Mouse (Mus musculus) limb, embryonic 12.5 days (tissue): ENCODE measurements around the gene Ccdc92. TPM values are rescaled to one million over a fixed set of nuclear protein-coding genes. Genes with fewer than 3 reads are reported as not detected.

Experiments
- ATAC-seq: fragments of 200-750 bp; cut with Nextera tagmentation; 2 replicates; pipeline ENCODE4 v1.8.0; 2017; ENCODE audit warnings: low read depth, moderate TSS enrichment; ENCODE audit not compliant: insufficient number of reproducible peaks, insufficient read depth, low FRiP score, low TSS enrichment
- H3K27ac ChIP-seq: fragments of 300-500 bp; sonication (generic); 2 replicates; pipeline ENCODE4 v1.5.1; 2016; ENCODE audit warnings: mild to moderate bottlenecking, moderate library complexity
- H3K27me3 ChIP-seq: fragments of 300-500 bp; sonication (generic); 2 replicates; pipeline ENCODE4 v1.6.1; 2016; ENCODE audit warnings: mild to moderate bottlenecking, moderate library complexity
- H3K36me3 ChIP-seq: fragments of 300-500 bp; sonication (generic); 2 replicates; pipeline ENCODE4 v1.6.1; 2016; ENCODE audit warnings: mild to moderate bottlenecking, moderate library complexity
- H3K4me1 ChIP-seq: fragments of 300-500 bp; sonication (generic); replicated peaks from 2 replicates; pipeline ENCODE4 v1.6.1; 2016
- H3K4me2 ChIP-seq: fragments of 300-500 bp; sonication (generic); 2 replicates; pipeline ENCODE4 v1.6.1; 2016; ENCODE audit warnings: mild to moderate bottlenecking, moderate library complexity
- H3K4me3 ChIP-seq: fragments of 300-500 bp; sonication (generic); replicated peaks from 2 replicates; pipeline ENCODE4 v1.5.1; 2016; ENCODE audit warnings: mild to moderate bottlenecking
- H3K9ac ChIP-seq: fragments of 300-500 bp; sonication (generic); replicated peaks from 2 replicates; pipeline ENCODE4 v1.6.1; 2016; ENCODE audit warnings: mild to moderate bottlenecking, moderate library complexity
- H3K9me3 ChIP-seq: fragments of 300-500 bp; sonication (generic); 2 replicates; pipeline ENCODE4 v1.6.1; 2016; ENCODE audit warnings: mild to moderate bottlenecking, moderate library complexity
- WGBS: fragments of 180-500 bp; shearing (Covaris S2); methylation state at CpG from one replicate; pipeline ENCODE4 v1.1.7; 2016; 5-methylcytosine and 5-hydroxymethylcytosine counted together
- polyA plus RNA-seq: library from polyadenylated mRNA; unstranded; fragments of >200 nt; fragmentation: Nextera tagmentation; extraction: Ambion mirVana; gene quantifications from 2 replicates; pipeline ENCODE4 v1.2.1, GENCODE M21; 2016

Gene Ccdc92
- polyA plus RNA-seq, 1 experiment from 2014 or later, result 7.9 TPM

DNA sequence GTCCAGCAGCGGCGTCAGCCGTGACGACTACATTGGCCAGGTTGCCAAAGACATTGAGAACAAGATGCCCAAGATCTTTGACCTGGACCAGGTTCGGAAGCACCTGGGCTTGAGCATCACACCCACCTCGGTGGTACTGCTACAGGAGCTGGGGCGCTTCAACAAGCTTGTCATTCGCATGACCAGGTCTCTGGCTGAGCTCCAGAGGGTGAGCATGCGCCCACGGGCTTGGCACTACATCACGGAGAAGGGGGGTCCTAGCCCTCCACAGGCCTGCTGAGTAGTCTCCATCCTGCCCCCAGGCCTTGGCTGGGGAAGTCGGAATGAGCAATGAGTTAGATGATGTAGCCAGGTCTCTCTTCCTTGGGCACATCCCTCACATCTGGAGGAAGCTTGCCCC, 31.9 kb downstream of the Ccdc92 start:
- Histone ChIP-seq H3K27ac (no peak overlapping the region), H3K27me3 (no peaks in the 10 kb centered on the region), H3K4me2 (no peak overlapping the region), H3K9me3 (no peaks in the 10 kb centered on the region), H3K36me3 (peaks cover 6% of the 10 kb centered on the region; the same call in 1 of the 2 replicates), H3K9ac (no peak overlapping the region), H3K4me1 (no peaks in the 10 kb centered on the region), H3K4me3 (no peak overlapping the region)
- 93% methylated on average over 12 of the region's 12 CpGs for WGBS
- ATAC-seq, result no peak

DNA sequence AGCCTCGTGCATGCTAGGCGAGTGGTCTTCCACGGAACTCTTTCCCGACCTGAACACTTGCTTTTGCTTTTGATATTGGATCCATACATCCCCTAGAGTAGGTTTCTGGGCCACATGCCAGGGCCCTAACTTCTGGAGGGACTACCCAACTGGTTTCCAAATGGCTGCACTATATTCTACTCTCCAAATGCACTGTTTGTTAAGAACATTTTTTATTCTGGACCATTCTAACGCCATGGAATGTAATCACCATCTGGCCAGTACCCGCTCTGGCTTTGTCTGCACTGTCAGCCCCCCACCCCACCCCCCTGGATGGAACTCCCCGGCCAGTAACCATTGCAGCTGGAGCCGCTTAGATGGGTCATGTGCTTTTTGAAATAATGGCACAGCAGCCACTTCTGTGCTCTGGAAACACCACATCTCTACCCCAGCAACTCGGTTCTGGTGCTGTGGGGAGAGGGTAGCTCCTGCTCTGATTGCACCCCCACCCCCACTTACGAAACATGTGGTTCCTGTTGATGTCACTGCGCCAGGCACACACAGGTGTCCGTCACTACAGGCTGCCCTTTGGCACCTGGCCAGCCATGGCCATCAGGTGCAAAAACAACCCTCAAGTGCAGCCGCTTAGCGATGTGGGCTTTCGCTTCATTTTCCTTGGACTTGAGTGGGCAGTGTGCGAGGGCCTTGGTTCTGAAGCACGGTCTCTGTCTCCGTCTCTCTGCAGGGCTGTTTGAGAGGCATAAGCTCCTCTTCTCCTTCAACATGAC, 39.9 kb downstream of the Ccdc92 start:
- Histone ChIP-seq H3K36me3 (no peaks in the 10 kb centered on the region), H3K27ac (peak overlapping the region; percentile 17; the same call in 1 of the 2 replicates), H3K9ac (no peak overlapping the region), H3K4me3 (no peak overlapping the region), H3K4me1 (peaks cover 10% of the 10 kb centered on the region), H3K9me3 (peaks cover 15% of the 10 kb centered on the region), H3K27me3 (no peaks in the 10 kb centered on the region; the same call in 1 of the 2 replicates), H3K4me2 (0 out of 2 replicates have a peak overlapping the region, but pooled peaks have one; percentile 4)
- ATAC-seq, result peak; percentile 53; the same call in 1 of the 2 replicates
- 74% methylated on average over 18 of the region's 18 CpGs for WGBS

DNA sequence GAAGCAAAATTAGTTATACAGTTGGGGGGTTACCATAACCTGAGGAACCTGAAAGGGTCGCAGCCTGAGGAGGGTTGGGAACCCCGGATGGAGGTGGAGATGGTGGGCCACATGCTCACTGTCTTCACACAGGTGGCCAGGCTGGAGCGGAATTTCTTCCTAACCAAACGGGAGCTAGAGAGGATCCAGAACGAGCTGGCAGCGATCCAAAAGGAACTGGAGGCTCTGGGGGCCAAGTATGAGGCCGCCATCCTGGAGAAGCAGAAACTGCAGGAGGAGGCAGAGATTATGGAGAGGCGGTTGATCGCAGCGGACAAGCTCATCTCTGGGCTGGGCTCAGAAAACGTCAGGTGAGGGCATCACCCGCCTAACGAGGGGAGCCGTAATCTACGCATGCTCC, 45.2 kb downstream of the Ccdc92 start:
- Histone ChIP-seq H3K4me2 (no peak overlapping the region), H3K9ac (no peak overlapping the region), H3K4me1 (peaks cover 3% of the 10 kb centered on the region; the same call in 1 of the 2 replicates), H3K9me3 (peaks cover 15% of the 10 kb centered on the region), H3K36me3 (no peaks in the 10 kb centered on the region), H3K27me3 (no peaks in the 10 kb centered on the region; the same call in 1 of the 2 replicates), H3K27ac (no peak overlapping the region), H3K4me3 (no peak overlapping the region)
- ATAC-seq, result no peak
- WGBS, result 84% methylated on average over 15 of the region's 15 CpGs

DNA sequence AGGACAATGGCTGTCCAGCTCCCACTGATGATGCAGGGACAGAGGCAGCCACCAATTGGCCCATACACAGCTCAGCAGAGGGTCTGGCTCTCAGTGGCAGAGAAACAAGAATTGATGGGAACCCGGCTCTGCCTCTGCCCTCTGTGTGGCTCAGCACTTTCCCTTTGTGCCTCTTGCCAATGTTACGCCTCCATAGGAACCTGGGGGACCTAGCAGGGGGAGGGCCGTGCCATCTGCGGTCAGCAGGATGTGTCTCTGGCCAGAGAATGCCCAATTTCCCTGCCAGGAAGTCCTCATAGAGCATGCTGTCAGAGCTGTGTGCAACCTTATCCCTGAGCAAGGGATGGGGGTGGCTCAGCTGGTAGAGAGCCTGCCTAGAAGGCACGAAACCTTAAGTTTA, 47.4 kb downstream of the Ccdc92 start:
- Histone ChIP-seq H3K27me3 (no peaks in the 10 kb centered on the region), H3K9ac (no peak overlapping the region)
- no peak for ATAC-seq

DNA sequence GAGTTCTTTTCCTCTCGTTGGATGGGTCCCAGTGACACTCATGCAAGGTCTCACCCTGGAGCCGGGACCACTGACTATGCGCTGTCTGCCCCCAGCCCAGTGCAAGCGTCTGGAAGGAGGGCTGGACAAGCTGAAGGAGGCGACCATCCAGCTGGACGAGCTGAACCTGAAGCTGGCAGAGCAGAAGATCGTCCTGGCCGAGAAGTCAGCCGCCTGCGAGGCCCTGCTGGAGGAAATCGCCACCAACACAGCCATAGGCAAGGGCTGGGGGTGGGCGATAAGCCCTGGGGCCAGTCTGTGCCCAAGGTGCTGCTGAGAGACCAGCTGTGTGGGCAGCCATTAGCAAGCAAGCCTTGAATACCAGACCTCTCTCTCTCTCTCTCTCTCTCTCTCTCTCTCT, 49.8 kb downstream of the Ccdc92 start:
- no peak overlapping the region for H3K27ac ChIP-seq
- no peaks in the 10 kb centered on the region for H3K27me3 ChIP-seq
- ATAC-seq, result no peak
- H3K9ac ChIP-seq, result no peak overlapping the region
- H3K36me3 ChIP-seq, result no peaks in the 10 kb centered on the region
- H3K4me2 ChIP-seq, result no peak overlapping the region
- peaks cover 6% of the 10 kb centered on the region; the same call in 1 of the 2 replicates for H3K9me3 ChIP-seq
- 86% methylated on average over 12 of the region's 12 CpGs for WGBS
- H3K4me1 ChIP-seq, result no peaks in the 10 kb centered on the region
- no peak overlapping the region for H3K4me3 ChIP-seq

More for the DNA sequence above, 47.4 kb downstream of the Ccdc92 start:
- Histone ChIP-seq H3K4me1 (no peaks in the 10 kb centered on the region), H3K4me3 (no peak overlapping the region), H3K4me2 (no peak overlapping the region), H3K9me3 (peaks cover 12% of the 10 kb centered on the region), H3K27ac (no peak overlapping the region), H3K36me3 (no peaks in the 10 kb centered on the region)
- WGBS, result 57% methylated on average over 5 of the region's 5 CpGs

GRCm38 (mm10) chr5:124809708-124810366, 52.4 kb downstream of the Ccdc92 start:
- Histone ChIP-seq H3K4me2 (no peak overlapping the region), H3K9ac (no peak overlapping the region), H3K4me1 (no peaks in the 10 kb centered on the region), H3K4me3 (no peak overlapping the region), H3K27me3 (no peaks in the 10 kb centered on the region), H3K36me3 (no peaks in the 10 kb centered on the region), H3K9me3 (peaks cover 6% of the 10 kb centered on the region; the same call in 1 of the 2 replicates), H3K27ac (no peak overlapping the region)
- ATAC-seq, result no peak
- WGBS, result 84% methylated on average over 4 of the region's 4 CpGs

DNA sequence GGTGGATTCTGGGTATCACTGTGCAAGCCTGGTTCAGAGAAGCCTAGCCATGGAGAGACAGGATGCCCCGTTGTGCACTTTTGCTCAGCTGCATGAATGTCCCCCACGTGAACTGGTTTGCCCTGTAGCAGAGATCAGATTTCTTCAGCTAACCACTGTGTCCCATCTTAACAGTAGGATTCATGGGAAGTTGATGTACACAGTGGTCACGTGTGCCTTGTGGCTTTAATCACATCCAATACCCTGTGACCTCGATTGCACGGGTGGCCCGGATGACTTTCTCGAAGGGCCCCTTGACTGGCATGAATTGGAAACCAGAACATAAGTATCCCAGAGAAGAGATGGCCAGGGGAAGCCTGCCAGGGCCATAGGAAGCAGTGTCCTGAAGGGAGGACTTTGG, 70.1 kb downstream of the Ccdc92 start:
- Histone ChIP-seq H3K9ac (no peak overlapping the region), H3K4me2 (no peak overlapping the region), H3K36me3 (no peaks in the 10 kb centered on the region), H3K4me1 (no peaks in the 10 kb centered on the region), H3K27me3 (no peaks in the 10 kb centered on the region), H3K27ac (no peak overlapping the region), H3K9me3 (no peaks in the 10 kb centered on the region), H3K4me3 (no peak overlapping the region)
- no peak for ATAC-seq
- WGBS, result 85% methylated on average over 7 of the region's 7 CpGs

GRCm38 (mm10) chr5:124785650-124786049, 76.6 kb downstream of the Ccdc92 start:
- WGBS, result 83% methylated on average over 7 of the region's 7 CpGs
- ATAC-seq, result no peak

More at GRCm38 (mm10) chr5:124785650-124786049, 76.6 kb downstream of the Ccdc92 start:
- H3K9ac ChIP-seq, result no peak overlapping the region
- H3K36me3 ChIP-seq, result no peaks in the 10 kb centered on the region
- H3K4me3 ChIP-seq, result no peak overlapping the region
- H3K27me3 ChIP-seq, result no peaks in the 10 kb centered on the region
- H3K9me3 ChIP-seq, result peaks cover 9% of the 10 kb centered on the region
- H3K27ac ChIP-seq, result no peak overlapping the region
- H3K4me1 ChIP-seq, result no peaks in the 10 kb centered on the region
- H3K4me2 ChIP-seq, result no peak overlapping the region

Other genes with a start within 250 kb of the Ccdc92 start
- gene Atp6v0a2, start 233.8 kb downstream of the Ccdc92 start, polyA plus RNA-seq, result 50.0 and 51.2 TPM in 2 replicates
- 0.04 and 0.09 TPM in 2 replicates for gene Dnah10, start 137.3 kb downstream of the Ccdc92 start, polyA plus RNA-seq
- 118 and 125 TPM in 2 replicates for gene Zfp664, start 267 bp upstream of the Ccdc92 start, polyA plus RNA-seq
- gene Rflna, start 140.8 kb upstream of the Ccdc92 start, polyA plus RNA-seq, result 28.6 and 33.0 TPM in 2 replicates